Mouse (Mus musculus): ENCODE measurements around the gene Tmco5.
A peak's percentile ranks its signal among the peaks of the same experiment; 100 is the strongest.

Gene Tmco5

GRCm38 (mm10) chr2:116878391-116878790 is at the start of gene Tmco5:
Gene Tmco5 (plus strand): TSS chr2:116878691.
- no peak for DNase-seq (ENCODE audit: low spot score in 2 of 2)

- no peak for DNase-seq (ENCODE audit: low spot score in 2 of 2)
These were observed 46.6 kb upstream of the Tmco5 start for GRCm38 (mm10) chr2:116831863-116832262.

GRCm38 (mm10) chr2:116837829-116838228 is 40.7 kb upstream of the Tmco5 start:
- DNase-seq (ENCODE audit: low spot score in 2 of 2): no peak

- no peak for DNase-seq (ENCODE audit: low spot score in 2 of 2)
These were observed 39.8 kb upstream of the Tmco5 start for GRCm38 (mm10) chr2:116838538-116839197.

- DNase-seq (ENCODE audit: low spot score in 2 of 2): no peak
These were observed 28.4 kb upstream of the Tmco5 start for GRCm38 (mm10) chr2:116849980-116850636.

GRCm38 (mm10) chr2:116851356-116851755 is 27.1 kb upstream of the Tmco5 start:
- DNase-seq (ENCODE audit: low spot score in 2 of 2): no peak

GRCm38 (mm10) chr2:116852249-116852648 is 26.2 kb upstream of the Tmco5 start:
- no peak for DNase-seq (ENCODE audit: low spot score in 2 of 2)

- no peak for DNase-seq (ENCODE audit: low spot score in 2 of 2)
These were observed 19.8 kb upstream of the Tmco5 start for GRCm38 (mm10) chr2:116858703-116859102.

- DNase-seq (ENCODE audit: low spot score in 2 of 2): no peak
These were observed 1.4 kb upstream of the Tmco5 start for GRCm38 (mm10) chr2:116876955-116877615.

- no peak for DNase-seq (ENCODE audit: low spot score in 2 of 2)
These were observed 1.2 kb downstream of the Tmco5 start for GRCm38 (mm10) chr2:116879730-116880129.

- DNase-seq (ENCODE audit: low spot score in 2 of 2): no peak
These were observed 15.0 kb downstream of the Tmco5 start for GRCm38 (mm10) chr2:116893316-116893987.

GRCm38 (mm10) chr2:116893988-116894363 is 15.5 kb downstream of the Tmco5 start:
- no peak for DNase-seq (ENCODE audit: low spot score in 2 of 2)

GRCm38 (mm10) chr2:116899615-116900272 is 21.3 kb downstream of the Tmco5 start:
- DNase-seq (ENCODE audit: low spot score in 2 of 2): peak; percentile 99 to 100

- no peak for DNase-seq (ENCODE audit: low spot score in 2 of 2)
These were observed 21.9 kb downstream of the Tmco5 start for GRCm38 (mm10) chr2:116900273-116900843.

- no peak for DNase-seq (ENCODE audit: low spot score in 2 of 2)
These were observed 29.8 kb downstream of the Tmco5 start for GRCm38 (mm10) chr2:116908268-116908667.

- DNase-seq (ENCODE audit: low spot score in 2 of 2): no peak
These were observed 34.0 kb downstream of the Tmco5 start for GRCm38 (mm10) chr2:116912334-116913070.

- DNase-seq (ENCODE audit: low spot score in 2 of 2): peak; percentile 55
These were observed 35.4 kb downstream of the Tmco5 start for GRCm38 (mm10) chr2:116913677-116914405.

GRCm38 (mm10) chr2:116914636-116915035 is 36.1 kb downstream of the Tmco5 start:
- no peak for DNase-seq (ENCODE audit: low spot score in 2 of 2)

- no peak for DNase-seq (ENCODE audit: low spot score in 2 of 2)
These were observed 40.1 kb downstream of the Tmco5 start for GRCm38 (mm10) chr2:116918598-116918997.

All from frontal cortex, postnatal 25 days (tissue).